Mouse (Mus musculus) heart, postnatal 0 days (tissue): Measurements from ENCODE around the gene Efcab2.

Experiments used
- CTCF ChIP-seq: IDR thresholded peaks from 2 replicates; pipeline ENCODE4 v1.5.1; 2016; ENCODE audit warnings: antibody characterized with exemption, control low read depth, low read depth
- EP300 ChIP-seq: IDR thresholded peaks from 2 replicates; pipeline ENCODE4 v1.6.1; 2016; ENCODE audit warnings: antibody characterized with exemption, low read depth

GRCm38 (mm10) chr1:178368121-178368520 is 37.8 kb upstream of the Efcab2 start:
- no peak for TF ChIP-seq CTCF
- TF ChIP-seq EP300, result no peak
